Mouse (Mus musculus): Measurements from ENCODE around the gene Krtap4-6. TPM values are rescaled to one million over a fixed set of nuclear protein-coding genes. Genes with fewer than 3 reads are reported as not detected.

The Krtap4-6 gene
- polyA plus RNA-seq, 1 experiment from 2014 or later: not detected

DNA sequence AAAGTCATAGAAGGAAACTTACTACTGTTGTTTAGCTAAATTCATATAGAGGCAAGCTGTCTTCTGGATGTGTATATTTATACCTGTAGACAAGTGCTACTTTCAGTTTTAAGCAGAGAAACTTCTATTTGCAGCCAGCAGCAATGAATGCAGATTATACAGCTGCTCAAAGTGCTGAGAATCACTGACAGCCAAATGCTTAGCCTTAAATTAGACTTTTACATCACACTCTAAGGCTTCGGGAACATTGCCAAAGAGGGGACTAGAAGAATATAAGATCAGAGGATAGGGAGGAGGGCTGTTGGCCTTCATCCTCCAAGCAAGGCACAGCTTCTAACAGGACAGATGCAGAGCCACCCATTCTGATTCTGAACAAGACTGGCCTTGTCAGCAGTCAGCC lies 28.7 kb downstream of the Krtap4-6 start:
- Histone ChIP-seq H3K27ac (no peak overlapping the region), H3K9me3 (no peaks in the 10 kb centered on the region), H3K4me3 (no peak overlapping the region), H3K27me3 (ENCODE audit: poor library complexity, severe bottlenecking) (no peaks in the 10 kb centered on the region), H3K4me1 (peaks cover 5% of the 10 kb centered on the region), H3K36me3 (replicated peaks) (no peaks in the 10 kb centered on the region)
- DNase-seq (ENCODE audit: extremely low spot score, low spot score): no peak
- 87% methylated on average over 1 of the region's 1 CpGs for WGBS

DNA sequence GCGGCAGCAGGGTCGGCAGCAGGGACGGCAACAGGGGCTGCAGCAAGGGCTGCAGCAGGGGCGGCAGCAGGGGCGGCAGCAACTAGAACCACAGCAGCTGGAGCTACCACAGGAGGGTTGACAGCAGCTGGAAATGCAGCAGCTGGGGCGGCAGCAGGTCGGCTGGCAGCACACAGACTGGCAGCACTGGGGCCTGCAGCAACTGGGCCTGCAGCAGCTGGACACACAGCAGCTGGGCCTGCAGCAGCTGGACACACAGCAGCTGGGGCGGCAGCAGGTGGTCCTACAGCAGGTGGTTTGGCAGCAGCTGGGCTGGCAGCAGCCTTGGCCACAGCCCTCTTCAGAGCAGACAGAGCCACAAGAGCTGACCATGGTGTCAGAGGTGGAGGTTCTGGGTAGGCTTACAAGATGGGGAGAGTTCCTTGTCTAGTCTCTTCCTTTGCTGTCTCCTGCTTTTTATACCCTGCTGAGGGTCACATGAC lies 31.1 kb downstream of the Krtap4-6 start, which contains the start of gene Krtap4-2:
TSS of gene Krtap4-2 (minus strand) at position 432 of the 482 bp plus-strand sequence.
- Histone ChIP-seq H3K4me1 (peaks cover 5% of the 10 kb centered on the region), H3K36me3 (replicated peaks) (no peaks in the 10 kb centered on the region), H3K4me3 (no peak within 1 kb of the TSS), H3K27me3 (ENCODE audit: poor library complexity, severe bottlenecking) (no peaks in the 10 kb centered on the region), H3K27ac (0 out of 2 replicates have a peak within 1 kb of the TSS, but pooled peaks have one; percentile 15), H3K9me3 (no peaks in the 10 kb centered on the region)
- 40% methylated on average over 8 of the region's 8 CpGs for WGBS
- DNase-seq (ENCODE audit: extremely low spot score, low spot score): no peak

DNA sequence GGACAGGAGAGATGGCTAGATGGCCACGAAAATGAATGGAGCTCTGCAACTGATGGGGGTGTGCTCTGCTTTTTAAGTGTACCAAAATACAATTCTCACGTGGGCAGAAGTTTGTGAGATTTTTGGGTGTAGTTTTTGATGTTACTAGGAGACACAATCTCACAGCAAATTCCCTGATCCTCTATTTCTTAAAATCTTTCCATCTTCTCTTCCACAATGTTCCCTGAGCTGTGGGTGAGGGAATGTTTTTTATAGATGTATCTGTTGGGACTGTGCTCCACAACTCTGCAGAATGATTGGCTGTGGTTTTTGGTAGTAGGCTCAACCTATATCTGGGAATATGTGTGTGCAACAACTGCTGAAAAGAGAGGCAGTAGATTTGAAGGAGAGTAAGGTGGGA lies 32.5 kb downstream of the Krtap4-6 start:
- Histone ChIP-seq H3K27ac (no peak overlapping the region), H3K4me3 (no peak overlapping the region), H3K9me3 (no peaks in the 10 kb centered on the region), H3K4me1 (peaks cover 5% of the 10 kb centered on the region), H3K36me3 (replicated peaks) (no peaks in the 10 kb centered on the region), H3K27me3 (ENCODE audit: poor library complexity, severe bottlenecking) (no peaks in the 10 kb centered on the region)
- no peak for DNase-seq (ENCODE audit: extremely low spot score, low spot score)
- WGBS: 79% methylated on average over 2 of the region's 2 CpGs

- DNase-seq (ENCODE audit: extremely low spot score, low spot score): no peak
- Histone ChIP-seq H3K36me3 (replicated peaks) (no peaks in the 10 kb centered on the region), H3K9me3 (no peaks in the 10 kb centered on the region), H3K27ac (no peak overlapping the region), H3K4me3 (no peak overlapping the region), H3K4me1 (peaks cover 5% of the 10 kb centered on the region), H3K27me3 (ENCODE audit: poor library complexity, severe bottlenecking) (no peaks in the 10 kb centered on the region)
- WGBS: 86% methylated on average over 3 of the region's 3 CpGs
These were observed 34.9 kb downstream of the Krtap4-6 start for GRCm38 (mm10) chr11:99630890-99631289.

- 86% methylated on average over 4 of the region's 4 CpGs for WGBS
- no peak for DNase-seq (ENCODE audit: extremely low spot score, low spot score)
- Histone ChIP-seq H3K36me3 (replicated peaks) (no peaks in the 10 kb centered on the region), H3K4me3 (no peak within 1 kb of the TSS), H3K4me1 (no peaks in the 10 kb centered on the region), H3K9me3 (no peaks in the 10 kb centered on the region), H3K27me3 (ENCODE audit: poor library complexity, severe bottlenecking) (no peaks in the 10 kb centered on the region), H3K27ac (no peak within 1 kb of the TSS)
These were observed 37.6 kb downstream of the Krtap4-6 start, which contains the start of gene Krtap4-1 for GRCm38 (mm10) chr11:99628138-99628537. Krtap4-1 (minus strand) TSS chr11:99628238.

DNA sequence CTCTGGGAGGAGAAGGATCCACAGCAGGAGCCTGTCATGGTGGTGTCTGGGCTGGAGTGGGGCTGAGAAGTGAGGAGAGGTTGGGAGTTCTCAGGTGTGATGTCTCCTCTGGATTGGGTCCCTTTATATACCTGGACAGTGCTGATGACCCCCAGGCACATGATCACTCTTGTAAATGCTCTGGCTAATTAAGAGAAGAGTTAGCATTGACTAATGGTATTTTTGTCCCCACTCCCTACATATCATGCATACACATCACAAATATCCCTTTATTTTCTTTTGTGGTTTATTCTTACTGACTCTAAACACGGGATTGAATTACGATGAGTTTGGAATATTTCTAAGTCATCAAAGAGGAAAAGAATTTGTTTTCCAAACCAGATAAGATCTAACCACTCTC lies 45.4 kb downstream of the Krtap4-6 start, which contains the start of gene Gm11562:
TSS of gene Gm11562 (minus strand) at position 101 of the 400 bp plus-strand sequence.
- Histone ChIP-seq H3K4me3 (no peak within 1 kb of the TSS), H3K36me3 (replicated peaks) (no peaks in the 10 kb centered on the region), H3K9me3 (no peaks in the 10 kb centered on the region), H3K27ac (no peak within 1 kb of the TSS), H3K4me1 (no peaks in the 10 kb centered on the region), H3K27me3 (ENCODE audit: poor library complexity, severe bottlenecking) (no peaks in the 10 kb centered on the region)
- no peak for DNase-seq (ENCODE audit: extremely low spot score, low spot score)
- 92% methylated on average over 2 of the region's 2 CpGs for WGBS

Other genes starting within 250 kb of the Krtap4-6 start
- gene Krt12, start 243.7 kb downstream of the Krtap4-6 start, polyA plus RNA-seq (2016; fragmentation: Nextera tagmentation; extraction: Ambion mirVana): not detected in 2 replicates
- 0.35 and 0.64 TPM in 2 replicates for gene Krt20, start 227.8 kb downstream of the Krtap4-6 start, polyA plus RNA-seq (2016; fragmentation: Nextera tagmentation; extraction: Ambion mirVana)
- gene Krt23, start 172.8 kb downstream of the Krtap4-6 start, polyA plus RNA-seq (2016; fragmentation: Nextera tagmentation; extraction: Ambion mirVana): 0.20 TPM in 1 of 2 replicates, not detected in the other
- gene Krt39, start 144.6 kb downstream of the Krtap4-6 start, polyA plus RNA-seq (2016; fragmentation: Nextera tagmentation; extraction: Ambion mirVana): not detected in 2 replicates
- not detected in 2 replicates for gene Krt40, start 122.8 kb downstream of the Krtap4-6 start, polyA plus RNA-seq (2016; fragmentation: Nextera tagmentation; extraction: Ambion mirVana)
- gene Krtap3-3, start 115.1 kb downstream of the Krtap4-6 start, polyA plus RNA-seq (2016; fragmentation: Nextera tagmentation; extraction: Ambion mirVana): not detected in 2 replicates
- gene Krtap3-2, start 109.1 kb downstream of the Krtap4-6 start, polyA plus RNA-seq (2016; fragmentation: Nextera tagmentation; extraction: Ambion mirVana): not detected in 2 replicates
- gene Gm11939, start 106.5 kb downstream of the Krtap4-6 start, polyA plus RNA-seq (2016; fragmentation: Nextera tagmentation; extraction: Ambion mirVana): not detected in 2 replicates
- not detected in 2 replicates for gene Krtap3-1, start 99.3 kb downstream of the Krtap4-6 start, polyA plus RNA-seq (2016; fragmentation: Nextera tagmentation; extraction: Ambion mirVana)
- not detected in 2 replicates for gene Krtap1-5, start 84.9 kb downstream of the Krtap4-6 start, polyA plus RNA-seq (2016; fragmentation: Nextera tagmentation; extraction: Ambion mirVana)
- gene Krtap1-4, start 82.3 kb downstream of the Krtap4-6 start, polyA plus RNA-seq (2016; fragmentation: Nextera tagmentation; extraction: Ambion mirVana): not detected in 2 replicates
- gene Krtap1-3, start 74.6 kb downstream of the Krtap4-6 start, polyA plus RNA-seq (2016; fragmentation: Nextera tagmentation; extraction: Ambion mirVana): not detected in 2 replicates
- gene Krtap9-3, start 67.9 kb downstream of the Krtap4-6 start, polyA plus RNA-seq (2016; fragmentation: Nextera tagmentation; extraction: Ambion mirVana): not detected in 2 replicates
- gene Gm11938, start 62.7 kb downstream of the Krtap4-6 start, polyA plus RNA-seq (2016; fragmentation: Nextera tagmentation; extraction: Ambion mirVana): not detected in 2 replicates
- gene Gm11937, start 55.8 kb downstream of the Krtap4-6 start, polyA plus RNA-seq (2016; fragmentation: Nextera tagmentation; extraction: Ambion mirVana): not detected in 2 replicates
- gene Krtap2-4, start 51.1 kb downstream of the Krtap4-6 start, polyA plus RNA-seq (2016; fragmentation: Nextera tagmentation; extraction: Ambion mirVana): not detected in 2 replicates
- gene Gm11562, start 45.5 kb downstream of the Krtap4-6 start, polyA plus RNA-seq (2016; fragmentation: Nextera tagmentation; extraction: Ambion mirVana): not detected in 2 replicates
- not detected in 2 replicates for gene Krtap4-1, start 37.7 kb downstream of the Krtap4-6 start, polyA plus RNA-seq (2016; fragmentation: Nextera tagmentation; extraction: Ambion mirVana)
- not detected in 2 replicates for gene Krtap4-2, start 30.9 kb downstream of the Krtap4-6 start, polyA plus RNA-seq (2016; fragmentation: Nextera tagmentation; extraction: Ambion mirVana)
- not detected in 2 replicates for gene Krtap4-7, start 21.9 kb downstream of the Krtap4-6 start, polyA plus RNA-seq (2016; fragmentation: Nextera tagmentation; extraction: Ambion mirVana)
- gene Gm11555, start 15.7 kb downstream of the Krtap4-6 start, polyA plus RNA-seq (2016; fragmentation: Nextera tagmentation; extraction: Ambion mirVana): not detected in 2 replicates
- gene Gm11563, start 7.0 kb downstream of the Krtap4-6 start, polyA plus RNA-seq (2016; fragmentation: Nextera tagmentation; extraction: Ambion mirVana): not detected in 2 replicates
- not detected in 2 replicates for gene Gm14190, start 24.8 kb upstream of the Krtap4-6 start, polyA plus RNA-seq (2016; fragmentation: Nextera tagmentation; extraction: Ambion mirVana)
- gene Gm14180, start 68.3 kb upstream of the Krtap4-6 start, polyA plus RNA-seq (2016; fragmentation: Nextera tagmentation; extraction: Ambion mirVana): not detected in 2 replicates
- not detected in 2 replicates for gene Gm11595, start 107.0 kb upstream of the Krtap4-6 start, polyA plus RNA-seq (2016; fragmentation: Nextera tagmentation; extraction: Ambion mirVana)
- not detected in 2 replicates for gene Krtap4-8, start 114.7 kb upstream of the Krtap4-6 start, polyA plus RNA-seq (2016; fragmentation: Nextera tagmentation; extraction: Ambion mirVana)
- gene Krtap4-9, start 119.2 kb upstream of the Krtap4-6 start, polyA plus RNA-seq (2016; fragmentation: Nextera tagmentation; extraction: Ambion mirVana): not detected in 2 replicates
- gene Gm11596, start 127.5 kb upstream of the Krtap4-6 start, polyA plus RNA-seq (2016; fragmentation: Nextera tagmentation; extraction: Ambion mirVana): not detected in 2 replicates
- gene Gm11569, start 133.0 kb upstream of the Krtap4-6 start, polyA plus RNA-seq (2016; fragmentation: Nextera tagmentation; extraction: Ambion mirVana): not detected in 2 replicates
- not detected in 2 replicates for gene Gm11554, start 138.5 kb upstream of the Krtap4-6 start, polyA plus RNA-seq (2016; fragmentation: Nextera tagmentation; extraction: Ambion mirVana)
- gene Krtap4-13, start 143.9 kb upstream of the Krtap4-6 start, polyA plus RNA-seq (2016; fragmentation: Nextera tagmentation; extraction: Ambion mirVana): not detected in 2 replicates
- gene Gm11564, start 149.7 kb upstream of the Krtap4-6 start, polyA plus RNA-seq (2016; fragmentation: Nextera tagmentation; extraction: Ambion mirVana): not detected in 2 replicates
- not detected in 2 replicates for gene 2300003K06Rik, start 172.1 kb upstream of the Krtap4-6 start, polyA plus RNA-seq (2016; fragmentation: Nextera tagmentation; extraction: Ambion mirVana)
- gene Krtap4-16, start 185.6 kb upstream of the Krtap4-6 start, polyA plus RNA-seq (2016; fragmentation: Nextera tagmentation; extraction: Ambion mirVana): not detected in 2 replicates
- not detected in 2 replicates for gene Gm11568, start 192.0 kb upstream of the Krtap4-6 start, polyA plus RNA-seq (2016; fragmentation: Nextera tagmentation; extraction: Ambion mirVana)
- gene Gm11559, start 198.5 kb upstream of the Krtap4-6 start, polyA plus RNA-seq (2016; fragmentation: Nextera tagmentation; extraction: Ambion mirVana): not detected in 2 replicates
- not detected in 2 replicates for gene Krtap9-1, start 207.4 kb upstream of the Krtap4-6 start, polyA plus RNA-seq (2016; fragmentation: Nextera tagmentation; extraction: Ambion mirVana)
- not detected in 2 replicates for gene Gm11567, start 213.2 kb upstream of the Krtap4-6 start, polyA plus RNA-seq (2016; fragmentation: Nextera tagmentation; extraction: Ambion mirVana)
- gene Krtap31-1, start 242.0 kb upstream of the Krtap4-6 start, polyA plus RNA-seq (2016; fragmentation: Nextera tagmentation; extraction: Ambion mirVana): not detected in 2 replicates
- not detected in 2 replicates for gene Gm11565, start 248.8 kb upstream of the Krtap4-6 start, polyA plus RNA-seq (2016; fragmentation: Nextera tagmentation; extraction: Ambion mirVana)